Mouse (Mus musculus) kidney, adult 2 months (tissue): Measurements from ENCODE around the gene Trim5.

Source experiments
- CTCF ChIP-seq: fragments of 200-500 bp; conservative IDR thresholded peaks from 2 replicates; pipeline ENCODE4 v1.5.1; 2011; ENCODE audit warnings: low read depth, mild to moderate bottlenecking, control low read depth, low read length, moderate library complexity, mixed read lengths; ENCODE audit not compliant: insufficient read depth, insufficient read length
- POLR2A ChIP-seq: fragments of 200-500 bp; IDR thresholded peaks from one replicate; pipeline ENCODE4 v1.6.1; 2011; ENCODE audit warnings: low read depth, low read length, control low read depth

GRCm38 (mm10) chr7:104240857-104241256 is 47.0 kb downstream of the Trim5 start:
- TF ChIP-seq CTCF (no peak), POLR2A (no peak)
